Mouse (Mus musculus) lung, embryonic 14.5 days (tissue): ENCODE data around the gene Dnmbp. TPM values are rescaled to one million over a fixed set of nuclear protein-coding genes. Genes with fewer than 3 reads are reported as not detected.

Source experiments
- ATAC-seq: fragments of 200-750 bp; cut with Nextera tagmentation; 2 replicates; pipeline ENCODE4 v1.8.0; 2017; ENCODE audit warnings: mild to moderate bottlenecking, moderate TSS enrichment, moderate library complexity; ENCODE audit not compliant: insufficient read depth
- DNase-seq: peaks from one replicate; pipeline ENCODE4 v3.0.0-alpha.2; 2015
- H3K27ac ChIP-seq: fragments of 300-500 bp; sonication (generic); 2 replicates; pipeline ENCODE4 v1.5.1; 2014; ENCODE audit warnings: low read depth, mild to moderate bottlenecking, moderate library complexity
- H3K27me3 ChIP-seq: fragments of 300-500 bp; sonication (generic); 2 replicates; pipeline ENCODE4 v1.6.1; 2014; ENCODE audit warnings: low read length, control low read depth; ENCODE audit not compliant: insufficient read depth
- H3K36me3 ChIP-seq: fragments of 300-500 bp; sonication (generic); 2 replicates; pipeline ENCODE4 v1.6.1; 2014; ENCODE audit warnings: control low read depth; ENCODE audit not compliant: insufficient read depth
- H3K4me1 ChIP-seq: fragments of 300-500 bp; sonication (generic); 2 replicates; pipeline ENCODE4 v1.6.1; 2014; ENCODE audit warnings: antibody characterized with exemption, control low read depth; ENCODE audit not compliant: insufficient read depth
- H3K4me2 ChIP-seq: fragments of 300-500 bp; sonication (generic); 2 replicates; pipeline ENCODE4 v1.6.1; 2014; ENCODE audit warnings: mild to moderate bottlenecking
- H3K4me3 ChIP-seq: fragments of 300-500 bp; sonication (generic); 2 replicates; pipeline ENCODE4 v1.5.1; 2014; ENCODE audit warnings: low read depth, low read length
- H3K9ac ChIP-seq: fragments of 300-500 bp; sonication (generic); 2 replicates; pipeline ENCODE4 v1.6.1; 2014
- H3K9me3 ChIP-seq: fragments of 300-500 bp; sonication (generic); 2 replicates; pipeline ENCODE4 v1.6.1; 2016; ENCODE audit warnings: low read depth, low read length, control low read depth
- CTCF ChIP-seq: IDR thresholded peaks from 2 replicates; pipeline ENCODE4 v1.5.1; 2016; ENCODE audit warnings: antibody characterized with exemption, low read depth
- WGBS: fragments of 180-500 bp; shearing (Covaris S2); extraction: QIAGEN DNeasy Blood & Tissue Kit; methylation state at CpG from one replicate; pipeline ENCODE4 v1.1.7; 2014; 5-methylcytosine and 5-hydroxymethylcytosine counted together
- polyA plus RNA-seq: library from polyadenylated mRNA; unstranded; fragments of >200 nt; fragmentation: Nextera tagmentation; extraction: Ambion mirVana; gene quantifications from 2 replicates; pipeline ENCODE4 v1.2.1, GENCODE M21; 2014

Dnmbp gene
- polyA plus RNA-seq, 1 experiment from 2014 or later, result 24.2 TPM

DNA sequence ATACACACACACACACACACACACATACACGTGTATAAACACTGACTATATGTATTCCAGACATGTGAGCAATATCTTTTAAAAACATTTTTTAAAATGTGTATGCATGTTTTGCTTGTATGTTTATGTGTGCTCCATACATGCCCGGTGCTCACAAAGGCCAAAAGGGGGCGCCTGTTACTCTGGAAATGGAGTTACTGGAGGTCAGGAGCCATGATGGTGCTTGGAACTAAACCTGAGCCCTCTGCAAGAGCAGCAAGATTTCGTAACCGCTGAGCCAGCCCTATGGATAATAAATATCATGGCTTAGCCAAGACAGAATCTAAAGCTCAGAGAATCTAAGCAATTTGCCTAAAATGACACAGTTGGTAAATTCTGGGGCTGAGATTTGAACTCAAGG lies 52.7 kb downstream of the Dnmbp start:
- H3K4me2 ChIP-seq, result no peak overlapping the region
- no peak for TF ChIP-seq CTCF
- H3K4me1 ChIP-seq, result peaks cover 13% of the 10 kb centered on the region; the same call in 1 of the 2 replicates
- DNase-seq, result no peak
- H3K9ac ChIP-seq, result no peak overlapping the region
- H3K36me3 ChIP-seq, result no peaks in the 10 kb centered on the region
- no peak for ATAC-seq
- H3K9me3 ChIP-seq, result no peaks in the 10 kb centered on the region
- H3K4me3 ChIP-seq, result no peak overlapping the region
- H3K27me3 ChIP-seq, result no peaks in the 10 kb centered on the region
- WGBS, result 79% methylated on average over 5 of the region's 5 CpGs
- H3K27ac ChIP-seq, result no peak overlapping the region

DNA sequence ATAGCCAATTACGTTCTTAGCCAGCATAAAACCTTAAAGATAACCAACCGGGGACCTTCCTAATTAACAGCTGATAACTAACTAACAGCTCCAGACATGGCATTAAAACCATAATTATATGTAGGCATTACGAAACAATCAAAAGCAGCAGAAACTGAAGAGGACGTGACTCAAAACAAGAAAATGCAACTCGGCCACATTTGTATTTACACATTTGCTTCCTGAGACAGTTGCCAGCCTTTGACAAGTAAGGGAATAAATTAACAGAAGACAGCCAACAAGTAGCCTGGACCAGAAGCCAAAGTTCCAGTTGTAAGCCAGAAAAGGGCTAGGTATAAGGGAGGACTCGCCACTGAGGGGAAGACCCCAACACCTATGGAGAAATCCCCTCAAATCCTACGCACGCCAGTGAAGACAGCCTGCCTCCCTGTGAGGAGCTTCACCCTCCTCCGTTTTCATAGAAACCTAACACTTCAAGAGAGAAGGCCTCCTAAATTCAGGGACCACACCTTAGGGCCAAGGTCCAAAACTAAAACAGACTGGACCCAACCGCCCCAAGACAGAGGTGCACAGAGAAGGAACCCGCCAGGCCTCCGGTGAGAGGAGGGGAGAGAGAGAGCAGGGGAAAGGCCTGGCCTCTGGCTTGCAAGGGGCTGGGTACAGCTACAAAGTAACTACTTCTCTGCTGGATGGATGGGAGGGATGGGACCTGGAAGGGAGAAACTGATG lies 53.5 kb downstream of the Dnmbp start:
- Histone ChIP-seq H3K9me3 (no peaks in the 10 kb centered on the region), H3K4me1 (peaks cover 13% of the 10 kb centered on the region; the same call in 1 of the 2 replicates), H3K9ac (no peak overlapping the region), H3K27me3 (no peaks in the 10 kb centered on the region), H3K4me3 (no peak overlapping the region), H3K4me2 (no peak overlapping the region), H3K27ac (no peak overlapping the region), H3K36me3 (no peaks in the 10 kb centered on the region)
- ATAC-seq (no peak), DNase-seq (no peak)
- no peak for TF ChIP-seq CTCF
- WGBS, result 59% methylated on average over 12 of the region's 12 CpGs

DNA sequence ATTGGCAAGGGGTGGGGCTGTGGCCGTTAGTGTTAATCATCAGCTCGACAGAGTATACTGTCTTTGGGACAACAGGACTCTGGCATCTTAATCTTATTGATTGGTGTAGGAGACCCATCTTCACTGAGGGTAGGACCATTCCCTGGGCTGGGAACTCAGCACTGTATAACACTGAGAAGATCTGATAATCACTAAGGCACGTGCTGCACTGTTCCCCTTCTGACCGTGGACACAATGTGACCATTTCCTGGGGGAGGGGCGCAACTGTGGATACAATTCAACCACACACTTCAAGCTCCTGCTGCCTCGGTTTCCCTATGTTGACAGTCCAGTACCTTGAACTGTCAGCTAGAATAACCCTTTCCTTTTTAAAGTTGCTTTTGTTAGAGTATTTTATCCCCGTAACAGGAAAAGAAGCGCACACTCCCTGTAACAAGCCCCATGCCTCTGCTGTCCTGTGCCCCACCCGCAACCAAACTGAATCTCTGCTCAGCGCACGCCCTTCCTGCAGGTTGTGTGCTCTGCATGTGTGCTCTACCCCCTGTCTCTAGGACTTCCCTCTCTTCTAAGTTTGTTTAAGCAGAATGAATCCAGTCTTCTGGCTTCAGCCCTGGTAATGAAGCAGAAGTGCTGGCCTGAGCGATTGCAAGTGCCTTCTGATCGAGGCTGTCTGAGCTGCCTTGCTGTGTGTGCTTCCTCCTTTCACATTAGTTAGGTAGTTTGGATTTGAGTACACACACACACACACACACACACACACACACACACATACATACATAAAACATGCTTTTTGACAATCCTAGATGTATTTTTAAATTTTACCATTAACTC lies 55.1 kb downstream of the Dnmbp start:
- DNase-seq (no peak), ATAC-seq (no peak)
- peak overlapping the region; percentile 13; the same call in 1 of the 2 replicates for H3K4me2 ChIP-seq
- TF ChIP-seq CTCF, result no peak
- H3K9me3 ChIP-seq, result no peaks in the 10 kb centered on the region
- WGBS, result 56% methylated on average over 13 of the region's 13 CpGs
- no peaks in the 10 kb centered on the region for H3K36me3 ChIP-seq
- H3K27me3 ChIP-seq, result no peaks in the 10 kb centered on the region
- H3K9ac ChIP-seq, result no peak overlapping the region
- peak overlapping the region; percentile 33; the same call in 1 of the 2 replicates for H3K27ac ChIP-seq
- peaks cover 20% of the 10 kb centered on the region for H3K4me1 ChIP-seq
- H3K4me3 ChIP-seq, result no peak overlapping the region

DNA sequence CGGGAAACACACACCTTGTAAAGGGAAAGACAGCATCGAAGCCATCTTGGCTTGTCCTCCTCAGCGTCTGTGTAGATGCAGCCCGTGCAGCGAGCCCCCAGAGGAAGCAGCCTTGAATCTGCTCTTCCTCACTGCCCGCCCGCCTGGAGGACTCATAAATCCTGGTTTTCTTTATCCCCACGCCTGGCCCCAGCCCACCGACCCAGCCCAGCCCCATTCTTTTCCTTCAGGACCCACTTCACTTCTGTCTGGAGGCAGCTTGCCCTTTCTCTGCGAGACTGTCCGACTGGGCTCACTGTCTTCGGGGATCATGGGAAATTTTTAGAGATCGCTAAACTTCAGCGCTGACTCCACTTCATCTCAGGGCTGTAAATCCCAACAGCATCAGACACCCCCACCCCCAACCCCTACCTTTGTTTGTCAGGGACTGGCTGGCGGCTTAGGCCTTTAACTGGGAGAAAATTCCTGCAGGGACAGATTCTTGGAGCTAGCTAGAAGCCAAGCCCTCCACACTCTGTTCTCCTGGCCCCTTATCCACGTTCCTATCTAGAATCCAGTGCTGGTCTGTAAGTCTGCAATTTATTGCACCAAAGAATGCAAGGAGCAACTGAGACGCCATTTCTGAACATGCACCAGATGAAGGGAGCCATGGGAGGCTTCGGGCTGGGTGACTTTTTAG lies 57.0 kb downstream of the Dnmbp start:
- no peak for ATAC-seq
- H3K36me3 ChIP-seq, result no peaks in the 10 kb centered on the region
- H3K4me1 ChIP-seq, result peaks cover 21% of the 10 kb centered on the region

DNA sequence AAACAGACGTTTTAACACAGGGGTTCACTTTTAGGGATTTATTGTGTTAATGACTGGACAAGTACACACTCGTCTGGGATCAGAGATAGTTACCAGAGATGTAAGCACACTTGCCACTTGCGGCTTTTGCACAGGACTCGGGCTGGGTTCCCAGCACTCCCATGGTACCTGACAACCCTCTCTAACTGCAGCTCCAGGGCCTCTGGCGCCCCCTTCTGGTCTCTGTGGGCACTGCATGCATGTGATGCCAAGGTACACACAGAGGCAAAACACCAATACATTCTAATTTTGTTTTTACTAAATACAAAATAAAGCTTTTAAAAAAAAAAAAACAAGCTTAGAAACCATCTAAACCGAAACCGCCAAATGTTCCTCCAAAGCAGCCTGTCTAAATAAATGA lies 58.4 kb downstream of the Dnmbp start:
- H3K4me3 ChIP-seq, result no peak overlapping the region
- H3K27ac ChIP-seq, result no peak overlapping the region
- H3K27me3 ChIP-seq, result no peaks in the 10 kb centered on the region
- H3K9ac ChIP-seq, result no peak overlapping the region
- TF ChIP-seq CTCF, result peak; percentile 52
- no peak for DNase-seq
- no peaks in the 10 kb centered on the region for H3K9me3 ChIP-seq
- no peak for ATAC-seq
- no peak overlapping the region for H3K4me2 ChIP-seq
- H3K36me3 ChIP-seq, result no peaks in the 10 kb centered on the region
- 84% methylated on average over 7 of the region's 7 CpGs for WGBS
- peaks cover 29% of the 10 kb centered on the region for H3K4me1 ChIP-seq

More for the DNA sequence above, 57.0 kb downstream of the Dnmbp start:
- H3K27ac ChIP-seq, result peak overlapping the region; percentile 74
- no peaks in the 10 kb centered on the region for H3K27me3 ChIP-seq
- peak overlapping the region; percentile 11; the same call in 1 of the 2 replicates for H3K4me3 ChIP-seq
- H3K9ac ChIP-seq, result peak overlapping the region; percentile 47
- no peak for TF ChIP-seq CTCF
- peak; percentile 64 for DNase-seq
- WGBS, result 15% methylated on average over 18 of the region's 18 CpGs
- no peaks in the 10 kb centered on the region for H3K9me3 ChIP-seq
- H3K4me2 ChIP-seq, result peak overlapping the region; percentile 51

DNA sequence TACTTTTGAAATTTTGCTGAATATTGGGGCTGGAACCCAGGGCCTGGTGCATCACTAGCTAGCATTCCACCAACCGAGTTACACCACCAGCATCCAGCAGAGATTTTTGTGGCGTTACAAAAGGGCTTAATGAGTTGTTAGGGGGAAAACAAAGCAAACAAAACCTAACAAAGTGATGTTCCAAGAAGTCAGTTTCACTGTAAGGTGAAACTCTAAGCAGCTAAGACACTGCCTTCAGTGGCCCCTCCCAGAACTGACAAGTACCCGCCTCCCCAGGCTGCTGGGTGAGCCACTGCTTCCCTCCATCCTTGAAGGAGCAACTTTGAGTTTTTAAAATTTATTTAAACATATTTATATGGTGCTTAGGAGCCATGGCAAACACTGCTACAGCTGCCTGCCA lies 59.6 kb downstream of the Dnmbp start:
- no peaks in the 10 kb centered on the region for H3K36me3 ChIP-seq
- H3K9me3 ChIP-seq, result no peaks in the 10 kb centered on the region
- no peak for DNase-seq
- H3K27ac ChIP-seq, result peak overlapping the region; percentile 36; the same call in 1 of the 2 replicates
- WGBS, result 18% methylated on average over 3 of the region's 3 CpGs
- H3K4me1 ChIP-seq, result peaks cover 39% of the 10 kb centered on the region
- TF ChIP-seq CTCF, result no peak
- no peak overlapping the region for H3K4me3 ChIP-seq
- ATAC-seq, result no peak
- peak overlapping the region; percentile 86 for H3K4me2 ChIP-seq
- no peak overlapping the region for H3K9ac ChIP-seq
- no peaks in the 10 kb centered on the region for H3K27me3 ChIP-seq
